Mouse (Mus musculus) small intestine, adult 2 months (tissue): ENCODE measurements around the gene Smg9. TPM values are rescaled to one million over a fixed set of nuclear protein-coding genes. Genes with fewer than 3 reads are reported as not detected.
A peak's percentile ranks its signal among the peaks of the same experiment; 100 is the strongest.

Source experiments
- H3K27ac ChIP-seq: fragments of 200-500 bp; 2 replicates; pipeline ENCODE4 v1.5.1; 2012; ENCODE audit warnings: low read depth, low read length, control low read depth, inconsistent platforms; ENCODE audit not compliant: insufficient read depth
- H3K27me3 ChIP-seq: fragments of 200-500 bp; 2 replicates; pipeline ENCODE4 v1.6.1; 2012; ENCODE audit warnings: mild to moderate bottlenecking, moderate library complexity, low read length, inconsistent platforms; ENCODE audit not compliant: control insufficient read depth, insufficient read depth
- H3K36me3 ChIP-seq: fragments of 200-500 bp; 2 replicates; pipeline ENCODE4 v1.6.1; 2012; ENCODE audit warnings: mild to moderate bottlenecking, low read length, control low read depth, inconsistent platforms; ENCODE audit not compliant: control insufficient read depth, insufficient read depth
- H3K4me1 ChIP-seq: fragments of 200-500 bp; 2 replicates; pipeline ENCODE4 v1.6.1; 2012; ENCODE audit warnings: low read length, inconsistent platforms, mixed read lengths; ENCODE audit not compliant: control insufficient read depth, insufficient read depth, insufficient read length
- H3K4me3 ChIP-seq: fragments of 200-500 bp; 2 replicates; pipeline ENCODE4 v1.5.1; 2012; ENCODE audit warnings: low read depth, mild to moderate bottlenecking, control low read depth, inconsistent platforms, low read length, moderate library complexity
- CTCF ChIP-seq: fragments of 200-500 bp; IDR thresholded peaks from 2 replicates; pipeline ENCODE4 v1.5.1; 2012; ENCODE audit warnings: low read depth, mild to moderate bottlenecking, control low read depth, inconsistent platforms, low read length, moderate library complexity, mixed read lengths; ENCODE audit not compliant: insufficient replicate concordance, insufficient read length; ENCODE audit errors: extremely low read depth
- POLR2A ChIP-seq: fragments of 200-500 bp; IDR thresholded peaks from 2 replicates; pipeline ENCODE4 v1.6.1; 2012; ENCODE audit warnings: low read depth, mild to moderate bottlenecking, control low read depth, inconsistent platforms, low read length, moderate library complexity
- WGBS: fragments of 180-500 bp; shearing (Covaris S2); methylation state at CpG from one replicate; pipeline ENCODE4 v1.1.7; 2018; 5-methylcytosine and 5-hydroxymethylcytosine counted together
- polyA plus RNA-seq: library from polyadenylated mRNA; depleted of rRNA; stranded (reverse); fragments of >200 nt; gene quantifications from 2 replicates; pipeline ENCODE4 v1.2.3, GENCODE M21; 2012

Smg9 gene
- polyA plus RNA-seq, 1 experiment = 54.2 TPM

GRCm38 (mm10) chr7:24459843-24460242 is 60.4 kb downstream of the Smg9 start:
- WGBS = 46% methylated on average over 3 of the region's 3 CpGs
- Histone ChIP-seq H3K36me3 (no peaks in the 10 kb centered on the region), H3K27ac (peak overlapping the region; percentile 32), H3K27me3 (peaks cover 4% of the 10 kb centered on the region; the same call in 1 of the 2 replicates), H3K4me1 (peaks cover 25% of the 10 kb centered on the region), H3K4me3 (no peak overlapping the region)
- no peak for TF ChIP-seq POLR2A
- no peak for TF ChIP-seq CTCF

GRCm38 (mm10) chr7:24461376-24462051 is 62.1 kb downstream of the Smg9 start:
- 15% methylated on average over 14 of the region's 14 CpGs for WGBS
- TF ChIP-seq CTCF = no peak
- no peak for TF ChIP-seq POLR2A
- Histone ChIP-seq H3K4me3 (no peak overlapping the region), H3K4me1 (peaks cover 25% of the 10 kb centered on the region), H3K27ac (peak overlapping the region; percentile 33), H3K36me3 (no peaks in the 10 kb centered on the region), H3K27me3 (peaks cover 4% of the 10 kb centered on the region; the same call in 1 of the 2 replicates)

DNA sequence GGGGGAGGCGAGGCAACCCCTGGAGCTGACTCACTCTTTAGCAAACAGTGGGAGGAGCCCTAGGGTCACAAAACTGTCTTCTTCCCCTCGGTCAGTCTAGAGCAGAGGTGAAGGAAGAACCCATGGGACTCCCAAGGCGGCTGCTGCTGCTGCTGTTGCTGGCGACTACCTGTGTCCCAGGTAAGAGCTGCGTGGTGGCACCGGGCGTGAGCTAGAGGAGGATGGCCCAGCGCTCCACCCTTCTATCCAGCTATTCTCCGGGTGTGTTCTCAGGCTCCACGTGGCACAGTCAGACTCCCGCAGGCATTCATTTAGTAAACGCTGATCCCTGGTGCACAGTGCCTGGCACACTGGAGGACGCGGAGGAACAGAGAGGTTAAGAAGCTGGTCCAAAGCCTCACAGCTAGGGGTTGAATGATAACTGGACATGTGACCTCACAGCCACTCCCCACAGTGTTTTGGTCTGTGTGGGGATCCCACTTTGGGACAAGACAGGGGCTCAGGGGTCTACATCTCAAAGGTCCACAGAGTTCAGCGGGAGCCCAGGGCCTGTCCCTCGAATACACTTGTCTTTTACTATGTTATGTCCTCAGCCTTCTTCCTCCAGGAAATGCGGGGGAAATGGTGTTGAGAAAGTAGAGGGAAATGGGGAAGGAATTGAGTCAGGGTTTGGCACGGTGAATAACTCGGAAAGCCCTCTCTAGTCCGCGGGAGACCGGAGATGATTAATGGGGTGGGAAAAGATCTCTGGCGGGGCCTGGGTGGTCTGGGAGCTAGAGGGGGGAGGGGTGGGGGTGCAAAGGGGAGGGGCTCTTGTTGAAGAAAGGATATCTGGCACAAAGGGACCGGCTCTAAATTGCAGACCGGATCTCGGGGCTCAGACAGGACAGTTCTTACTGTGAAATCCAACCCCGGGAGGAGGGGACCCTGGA is 63.2 kb downstream of the Smg9 start, which contains the start of gene Plaur:
Gene Plaur, plus strand, starts transcription at position 97 of the 932 bp plus-strand sequence.
- Histone ChIP-seq H3K27me3 (0 out of 2 replicates have a peak, but pooled peaks cover 4% of the 10 kb centered on the region), H3K36me3 (no peaks in the 10 kb centered on the region), H3K4me1 (peaks cover 25% of the 10 kb centered on the region), H3K27ac (peak within 1 kb of the TSS; percentile 85), H3K4me3 (peak within 1 kb of the TSS; percentile 64)
- 2% methylated on average over 27 of the region's 27 CpGs for WGBS
- TF ChIP-seq CTCF (no peak), POLR2A (peak; percentile 52)

DNA sequence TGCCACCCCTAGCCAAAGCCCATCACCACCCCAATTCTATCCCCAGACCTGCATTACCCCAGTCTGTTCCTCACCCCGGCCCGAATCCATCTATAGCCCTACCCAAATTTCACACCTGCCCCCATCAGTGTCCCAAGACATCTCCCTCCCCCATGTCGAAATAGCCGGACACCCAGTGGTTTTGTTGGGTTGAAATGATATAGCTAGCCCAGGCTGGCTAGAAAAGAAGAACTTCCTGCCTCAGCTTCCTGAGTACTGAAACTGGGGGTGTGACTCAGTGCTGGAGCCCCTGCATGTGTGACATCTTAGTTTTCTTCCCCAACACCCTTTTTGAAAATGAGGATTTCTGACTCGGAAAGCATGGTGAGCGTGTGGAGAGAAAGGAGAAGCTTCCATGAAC is 67.4 kb downstream of the Smg9 start:
- 85% methylated on average over 6 of the region's 6 CpGs for WGBS

GRCm38 (mm10) chr7:24467886-24468285 is 68.5 kb downstream of the Smg9 start:
- Histone ChIP-seq H3K27ac (no peak overlapping the region), H3K4me3 (no peak overlapping the region), H3K36me3 (0 out of 2 replicates have a peak, but pooled peaks cover 1% of the 10 kb centered on the region), H3K4me1 (no peaks in the 10 kb centered on the region; the same call in 1 of the 2 replicates), H3K27me3 (no peaks in the 10 kb centered on the region)
- WGBS = 77% methylated on average over 5 of the region's 5 CpGs
- TF ChIP-seq CTCF (no peak), POLR2A (no peak)

More for the DNA sequence above, 67.4 kb downstream of the Smg9 start:
- no peak overlapping the region for H3K27ac ChIP-seq
- H3K4me1 ChIP-seq = peaks cover 7% of the 10 kb centered on the region
- TF ChIP-seq POLR2A = no peak
- no peak for TF ChIP-seq CTCF
- H3K36me3 ChIP-seq = no peaks in the 10 kb centered on the region
- H3K4me3 ChIP-seq = no peak overlapping the region
- 0 out of 2 replicates have a peak, but pooled peaks cover 4% of the 10 kb centered on the region for H3K27me3 ChIP-seq

DNA sequence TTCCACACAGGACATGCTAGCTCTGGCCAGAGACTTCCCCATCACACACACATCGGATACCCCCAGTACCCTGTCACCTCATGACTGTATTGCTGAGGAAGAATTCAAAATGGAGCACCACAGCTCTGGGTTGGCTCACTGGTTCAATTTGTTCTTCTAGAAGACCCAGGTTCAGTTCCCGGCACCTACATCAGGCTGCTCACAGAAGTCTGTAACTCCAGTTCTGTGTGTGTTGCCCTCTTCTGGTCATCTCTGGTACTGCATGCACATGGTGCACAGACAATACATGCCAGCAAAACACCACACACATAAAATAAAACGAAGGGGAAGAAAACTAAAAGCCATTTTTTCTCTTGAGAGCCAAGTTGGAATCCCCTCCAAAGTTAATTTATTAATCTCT is 69.7 kb downstream of the Smg9 start:
- H3K27me3 ChIP-seq = no peaks in the 10 kb centered on the region
- no peak overlapping the region for H3K4me3 ChIP-seq
- H3K27ac ChIP-seq = no peak overlapping the region
- TF ChIP-seq POLR2A (no peak), CTCF (peak; percentile 47; the same call in 1 of the 2 replicates)
- 93% methylated on average over 3 of the region's 3 CpGs for WGBS
- H3K4me1 ChIP-seq = no peaks in the 10 kb centered on the region
- 0 out of 2 replicates have a peak, but pooled peaks cover 2% of the 10 kb centered on the region for H3K36me3 ChIP-seq
